Mouse (Mus musculus): ENCODE measurements around the gene Atrn.

DNA sequence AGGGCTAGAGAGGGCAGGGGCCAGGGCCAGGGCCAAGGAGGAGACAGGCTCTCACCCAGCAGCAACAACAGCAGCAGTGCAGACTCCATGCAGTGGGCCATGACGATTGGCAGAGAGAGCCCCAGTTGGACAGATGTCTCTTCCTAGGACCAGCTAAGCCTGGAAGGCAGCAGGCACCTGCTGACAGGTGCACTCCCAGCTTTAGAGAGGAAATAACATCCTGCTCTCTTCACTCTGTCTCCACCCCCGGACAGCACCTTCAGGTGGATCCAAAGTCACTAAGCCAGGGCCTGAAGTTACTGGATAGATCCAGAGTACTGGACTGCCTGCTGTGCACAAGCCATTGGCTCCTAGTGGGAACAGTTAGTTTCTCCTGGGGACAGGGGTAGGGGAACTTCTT is 136.7 kb downstream of the Atrn start, which contains the start of gene Gfra4:
- TF ChIP-seq POLR2A (IDR thresholded peaks at IDR 0.05; ENCODE audit: borderline replicate concordance, insufficient read depth, low read length) (no peak), CTCF (IDR thresholded peaks at IDR 0.05; ENCODE audit: borderline replicate concordance, insufficient read depth, low read depth, low read length) (no peak)
